Mouse (Mus musculus) ES-E14 (cell line): Measurements from ENCODE around the gene Megf11. TPM values are rescaled to one million over a fixed set of nuclear protein-coding genes. Genes with fewer than 3 reads are reported as not detected.

Experiments used
- DNase-seq: peaks from one replicate; pipeline ENCODE4 v3.0.0-alpha.2; 2013; ENCODE audit warnings: low read depth, low spot score
- H3K27ac ChIP-seq: 2 replicates; pipeline ENCODE4 v1.5.1; 2012; ENCODE audit warnings: low read depth, mild to moderate bottlenecking, low read length, moderate library complexity, mixed read lengths; ENCODE audit not compliant: poor library complexity, insufficient read depth, severe bottlenecking
- H3K36me3 ChIP-seq: 2 replicates; pipeline ENCODE4 v1.6.1; 2012; ENCODE audit warnings: mild to moderate bottlenecking, low read length, moderate library complexity, mixed read lengths; ENCODE audit not compliant: control insufficient read depth, poor library complexity, insufficient read depth, severe bottlenecking
- H3K4me1 ChIP-seq, 2 experiments: fragments of 150-350 bp in 1 of 2; sonication (generic) in 1 of 2; 2 replicates each; pipeline ENCODE4 v1.6.1; 2012; ENCODE audit warnings: low read length in 2 of 2, mild to moderate bottlenecking in 1 of 2, mixed read lengths in 1 of 2; ENCODE audit not compliant: control insufficient read depth in 2 of 2, insufficient read depth in 2 of 2, poor library complexity in 1 of 2
- H3K4me3 ChIP-seq, 2 experiments: fragments of 150-350 bp in 1 of 2; sonication (generic) in 1 of 2; 2 replicates each; pipeline ENCODE4 v1.5.1; 2012; ENCODE audit warnings: low read length in 2 of 2, low read depth in 1 of 2, mild to moderate bottlenecking in 1 of 2, mixed read lengths in 1 of 2; ENCODE audit not compliant: insufficient read depth in 1 of 2, poor library complexity in 1 of 2, severe bottlenecking in 1 of 2
- H3K9ac ChIP-seq: 2 replicates; pipeline ENCODE4 v1.6.1; 2012; ENCODE audit warnings: low read depth, mild to moderate bottlenecking, low read length, mixed read lengths; ENCODE audit not compliant: poor library complexity, insufficient read depth, severe bottlenecking
- H3K9me3 ChIP-seq: fragments of 150-350 bp; sonication (generic); 2 replicates; pipeline ENCODE4 v1.6.1; 2012; ENCODE audit warnings: low read depth, mild to moderate bottlenecking, low read length; ENCODE audit not compliant: control insufficient read depth, insufficient read depth
- CHD2 ChIP-seq: IDR thresholded peaks from 2 replicates; pipeline ENCODE4 v1.6.1; 2014; ENCODE audit warnings: mild to moderate bottlenecking, low read depth, low read length, inconsistent platforms
- HCFC1 ChIP-seq: IDR thresholded peaks from 2 replicates; pipeline ENCODE4 v1.6.1; 2012; ENCODE audit warnings: low read length, inconsistent platforms, borderline replicate concordance; ENCODE audit not compliant: insufficient read depth
- MAFK ChIP-seq: IDR thresholded peaks from 2 replicates; pipeline ENCODE4 v1.6.1; 2014; ENCODE audit warnings: mild to moderate bottlenecking, low read depth, low read length, inconsistent platforms; ENCODE audit not compliant: insufficient read depth
- ZC3H11A ChIP-seq: IDR thresholded peaks from 2 replicates; pipeline ENCODE4 v1.6.1; 2012; ENCODE audit warnings: low read depth, mild to moderate bottlenecking, inconsistent platforms, low read length, borderline replicate concordance
- ZNF384 ChIP-seq: IDR thresholded peaks from 2 replicates; pipeline ENCODE4 v1.6.1; 2012; ENCODE audit warnings: low read depth, low read length, inconsistent platforms
- in situ Hi-C, 2 experiments: fragments of 600-800 bp; cut with MboI; formaldehyde crosslinking; loops; one replicate each; pipeline ENCODE4 v1.15.1; 2025; ENCODE audit warnings: low sequenced_read_pairs in 2 of 2, inconsistent platforms in 1 of 2; ENCODE audit not compliant: unreplicated experiment in 2 of 2
- total RNA-seq: library from RNA; depleted of rRNA; stranded (reverse); fragments of 300-350 nt; gene quantifications from 2 replicates; pipeline ENCODE4 v1.2.3, GENCODE M21; 2012

Megf11 gene
- total RNA-seq, 1 experiment = 7.5 TPM

DNA sequence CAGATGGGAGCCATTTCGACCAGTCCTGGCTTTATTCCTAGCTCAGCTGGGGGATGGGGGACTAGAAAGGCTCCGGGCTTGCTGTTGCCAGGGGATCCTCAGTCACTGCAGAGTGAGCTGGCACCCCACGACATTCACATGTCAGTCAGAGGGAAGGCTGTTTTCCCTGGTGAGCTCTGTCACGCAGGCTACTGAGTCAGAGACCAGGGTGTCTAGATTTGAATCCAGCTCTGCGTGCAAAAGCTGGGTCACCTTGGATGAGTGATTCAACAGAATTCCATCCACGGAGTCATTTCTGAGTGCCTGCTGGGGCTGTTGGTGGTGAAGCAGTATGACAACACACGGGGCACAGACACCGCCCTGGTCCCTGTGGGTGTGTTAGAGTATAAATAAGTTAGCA, 13.7 kb downstream of the Megf11 start:
- Histone ChIP-seq H3K9me3 (no peaks in the 10 kb centered on the region), H3K4me1 (peaks cover 0 to 17% of the 10 kb centered on the region in 2 experiments; a peak in 2 of 4 replicates), H3K36me3 (no peaks in the 10 kb centered on the region), H3K27ac (no peak overlapping the region), H3K9ac (no peak overlapping the region), H3K4me3 (no peak overlapping the region)
- in situ Hi-C loops = no loop called here
- no peak for DNase-seq
- TF ChIP-seq CHD2 (no peak), MAFK (no peak), HCFC1 (no peak), ZC3H11A (no peak), ZNF384 (no peak)

DNA sequence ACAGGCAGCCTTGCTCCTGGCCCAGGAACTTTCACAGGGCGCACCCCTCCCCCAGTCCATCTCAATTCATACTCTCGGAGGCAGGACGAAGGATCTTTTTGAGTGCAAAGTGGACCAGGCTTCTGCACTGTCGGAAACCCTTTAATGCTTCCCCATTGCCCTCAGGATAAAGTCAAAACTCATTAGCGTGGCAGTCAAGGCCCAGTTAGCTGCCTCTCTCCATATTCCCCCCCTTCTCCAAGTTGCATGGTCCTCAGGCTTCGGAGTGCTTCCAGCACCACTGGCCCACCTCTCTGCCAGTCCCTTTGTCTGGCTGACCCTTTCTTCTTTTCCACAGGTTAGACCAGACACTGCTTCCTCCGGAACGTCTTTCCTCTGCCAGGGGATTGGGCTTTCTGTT, 16.7 kb downstream of the Megf11 start:
- Histone ChIP-seq H3K9me3 (no peaks in the 10 kb centered on the region), H3K9ac (no peak overlapping the region), H3K4me3 (no peak overlapping the region), H3K27ac (no peak overlapping the region), H3K36me3 (no peaks in the 10 kb centered on the region), H3K4me1 (peaks cover 0 to 10% of the 10 kb centered on the region in 2 experiments; a peak in 1 of 4 replicates)
- TF ChIP-seq HCFC1 (no peak), MAFK (no peak), CHD2 (no peak), ZNF384 (no peak)
- in situ Hi-C loops = no loop called here
- no peak for DNase-seq

DNA sequence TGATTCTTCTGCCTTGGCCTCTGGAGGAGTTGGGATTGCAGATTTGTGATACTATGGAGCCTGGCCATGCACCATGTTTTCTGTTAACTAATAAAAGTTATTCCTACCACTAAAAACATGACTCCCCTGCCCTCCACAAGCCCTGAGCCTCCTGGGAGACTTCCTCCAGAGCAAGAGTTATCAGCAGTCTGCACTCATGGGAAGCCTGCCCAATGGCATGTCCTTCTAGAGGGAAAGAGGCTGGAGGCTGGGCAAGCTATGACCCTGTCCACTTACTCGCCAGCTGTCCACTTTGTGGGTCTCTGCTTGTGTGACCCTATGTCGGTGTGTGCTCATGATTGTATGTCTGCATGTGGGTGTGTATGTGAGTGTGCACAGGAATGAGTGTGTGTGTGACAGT, 21.4 kb downstream of the Megf11 start:
- H3K4me1 ChIP-seq = peaks cover 0 to 5% of the 10 kb centered on the region in 2 experiments; a peak in 1 of 4 replicates
- H3K4me3 ChIP-seq = no peak overlapping the region
- no peaks in the 10 kb centered on the region for H3K9me3 ChIP-seq
- no peak for DNase-seq
- no peaks in the 10 kb centered on the region for H3K36me3 ChIP-seq
- no peak overlapping the region for H3K27ac ChIP-seq
- TF ChIP-seq MAFK (no peak), ZNF384 (no peak), HCFC1 (no peak), ZC3H11A (no peak), CHD2 (no peak)
- in situ Hi-C loops = no loop called here
- no peak overlapping the region for H3K9ac ChIP-seq

DNA sequence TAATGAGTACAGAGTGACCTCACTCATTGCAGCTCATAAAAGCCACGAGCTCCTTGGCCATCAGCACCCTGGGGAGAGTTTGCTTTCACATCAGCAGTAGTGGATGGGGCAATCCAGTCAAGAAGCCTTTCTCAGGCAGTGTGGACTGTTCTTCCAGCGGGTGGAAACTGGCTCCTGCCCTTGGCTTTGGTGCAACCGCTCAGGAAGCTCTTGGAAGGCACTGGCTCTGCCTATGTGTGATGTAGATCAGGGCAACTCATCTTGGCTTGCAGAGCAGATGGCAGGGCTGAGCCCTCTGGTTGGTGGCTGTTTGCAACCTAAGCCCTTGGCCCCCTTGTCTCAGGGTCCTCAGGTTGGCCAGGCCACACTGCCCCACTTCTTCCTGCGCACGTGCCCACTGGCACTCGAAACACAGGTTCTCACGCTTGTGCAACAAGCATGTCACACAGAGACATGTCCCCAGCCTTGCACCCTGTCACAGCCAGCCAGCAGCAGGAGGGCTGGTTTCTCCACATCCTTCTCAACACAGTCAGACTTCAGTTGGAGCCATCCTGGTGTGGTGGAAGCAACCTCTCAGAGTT, 22.1 kb downstream of the Megf11 start:
- Histone ChIP-seq H3K4me3 (no peak overlapping the region), H3K9me3 (no peaks in the 10 kb centered on the region), H3K27ac (no peak overlapping the region), H3K4me1 (no peaks in the 10 kb centered on the region), H3K36me3 (no peaks in the 10 kb centered on the region), H3K9ac (no peak overlapping the region)
- in situ Hi-C loops = no loop called here
- DNase-seq = no peak
- TF ChIP-seq HCFC1 (no peak), ZC3H11A (no peak), CHD2 (no peak), MAFK (no peak), ZNF384 (no peak)

DNA sequence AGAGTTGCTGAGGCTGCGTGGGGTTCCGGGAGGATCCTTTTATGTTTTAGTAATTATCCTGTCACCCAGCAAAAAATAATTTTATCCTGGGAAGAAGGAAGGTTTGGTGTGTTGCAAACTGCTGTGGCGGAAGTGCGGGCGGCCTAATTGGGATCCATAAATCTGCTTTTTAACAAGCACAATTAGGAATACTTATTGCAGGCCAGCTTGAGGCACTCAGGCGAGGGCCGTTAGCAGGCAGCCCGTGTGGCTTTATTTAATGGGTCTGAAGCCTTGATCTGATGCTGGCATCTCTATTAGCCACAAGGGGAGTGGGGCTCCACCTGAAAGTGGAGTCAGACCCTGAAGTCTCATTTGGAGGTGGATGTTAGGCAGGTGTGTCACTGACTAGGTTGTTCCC, 23.4 kb downstream of the Megf11 start:
- in situ Hi-C loops = no loop called here

More for the DNA sequence above, 23.4 kb downstream of the Megf11 start:
- Histone ChIP-seq H3K4me1 (no peaks in the 10 kb centered on the region), H3K9me3 (no peaks in the 10 kb centered on the region), H3K4me3 (no peak overlapping the region), H3K27ac (no peak overlapping the region), H3K9ac (no peak overlapping the region; the same call in 1 of the 2 replicates), H3K36me3 (no peaks in the 10 kb centered on the region)
- no peak for DNase-seq
- TF ChIP-seq ZNF384 = no peak
